Mouse (Mus musculus) spleen, postnatal 36 days (tissue): ENCODE results near the gene Slc23a2.

Experiments
- DNase-seq, 2 experiments: peaks; one replicate each; pipeline ENCODE4 v3.0.0; 2022; ENCODE audit warnings: low spot score in 2 of 2, mixed read lengths in 1 of 2

Slc23a2 gene

DNA sequence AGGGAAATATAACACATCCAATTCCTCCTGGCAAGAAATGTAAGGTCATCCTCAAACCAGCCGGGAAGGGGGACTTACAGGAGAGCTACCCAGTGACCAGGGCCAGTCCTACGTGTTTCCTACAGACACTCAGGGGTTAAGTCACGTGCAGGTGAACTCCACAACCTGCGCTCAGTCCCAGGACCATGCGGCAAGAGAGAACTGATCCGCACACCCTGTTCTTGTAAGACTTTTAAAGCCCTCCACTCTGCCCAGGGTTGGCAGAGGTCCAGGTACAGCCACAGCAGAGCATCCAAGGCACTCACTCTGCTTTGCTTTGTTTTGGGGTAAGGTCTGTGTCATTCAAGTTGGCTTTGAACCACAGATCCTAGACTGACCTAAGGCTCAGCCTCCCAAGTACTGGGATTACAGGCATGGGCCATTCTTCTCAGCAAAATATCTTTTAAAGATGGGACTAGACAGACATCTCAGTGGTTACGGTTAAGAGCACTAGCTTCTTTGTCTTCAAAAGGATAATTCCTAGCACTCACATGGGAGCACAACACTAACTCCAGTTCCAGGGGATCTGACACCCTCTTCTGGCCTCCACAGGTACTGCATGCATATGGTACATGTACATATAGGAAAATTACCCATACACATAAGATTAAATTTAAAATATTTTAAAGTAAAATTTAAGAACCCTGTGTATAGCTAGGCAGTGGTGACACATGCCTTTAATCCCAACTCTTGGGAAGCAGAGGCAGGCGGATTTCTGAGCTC is 8.9 kb downstream of the Slc23a2 start:
- DNase-seq, result no peak

DNA sequence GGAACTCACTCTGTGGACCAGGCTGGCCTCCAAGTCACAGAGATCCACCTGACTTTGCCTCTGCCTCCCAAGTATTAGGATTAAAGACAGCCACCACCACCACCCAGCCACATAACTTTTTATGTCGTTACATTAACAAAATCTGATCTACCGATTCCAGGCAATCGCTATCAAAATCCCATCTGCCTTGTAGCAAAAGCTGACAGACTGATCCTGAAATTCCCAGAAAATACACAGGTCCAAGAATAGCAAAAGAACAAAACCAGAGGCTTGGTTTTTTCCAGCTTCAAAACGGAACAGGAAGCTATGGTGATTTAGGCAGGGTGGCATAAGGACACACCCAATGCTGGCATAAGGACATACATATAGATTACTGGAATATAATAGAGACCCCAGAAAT is 10.2 kb downstream of the Slc23a2 start:
- no peak for DNase-seq

DNA sequence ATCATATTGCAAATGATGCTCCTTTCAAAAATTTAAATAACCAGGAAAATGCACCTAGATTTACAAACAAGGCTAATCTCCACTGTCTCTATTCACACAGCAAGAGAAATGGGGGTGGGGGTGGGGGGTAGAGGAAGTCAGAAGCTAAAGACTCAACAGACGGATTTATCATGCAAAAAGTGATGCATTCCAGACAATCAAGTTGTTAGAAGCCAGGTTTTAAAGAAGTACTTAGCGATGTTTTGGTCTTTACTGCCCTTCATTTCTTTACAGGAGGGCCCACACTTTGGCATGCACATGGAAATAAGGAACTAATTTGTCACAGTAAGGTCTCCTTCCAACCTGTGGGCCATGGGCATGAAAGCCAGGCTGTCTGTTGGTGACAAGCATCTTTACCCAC is 11.5 kb downstream of the Slc23a2 start:
- no peak for DNase-seq

DNA sequence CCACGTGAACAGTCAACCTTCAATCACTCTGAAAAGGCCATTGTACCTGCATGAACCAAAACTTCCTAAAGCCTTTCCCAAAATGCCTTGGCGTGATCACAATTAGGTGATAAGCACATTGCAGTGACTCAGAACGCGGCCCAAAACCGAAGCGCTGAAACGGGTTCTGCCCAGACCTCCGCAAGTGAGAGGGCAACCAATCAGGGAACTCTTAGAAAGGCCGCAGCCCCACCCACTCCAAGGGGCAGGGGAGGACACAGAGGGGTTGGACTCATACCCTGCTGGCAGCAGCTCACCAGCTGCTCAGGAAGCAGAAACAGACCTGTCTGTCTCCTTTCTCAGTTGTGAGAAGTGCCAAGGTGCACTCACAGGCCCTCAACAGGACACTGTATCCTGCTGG is 13.6 kb downstream of the Slc23a2 start:
- DNase-seq, result peak; percentile 55 to 57

DNA sequence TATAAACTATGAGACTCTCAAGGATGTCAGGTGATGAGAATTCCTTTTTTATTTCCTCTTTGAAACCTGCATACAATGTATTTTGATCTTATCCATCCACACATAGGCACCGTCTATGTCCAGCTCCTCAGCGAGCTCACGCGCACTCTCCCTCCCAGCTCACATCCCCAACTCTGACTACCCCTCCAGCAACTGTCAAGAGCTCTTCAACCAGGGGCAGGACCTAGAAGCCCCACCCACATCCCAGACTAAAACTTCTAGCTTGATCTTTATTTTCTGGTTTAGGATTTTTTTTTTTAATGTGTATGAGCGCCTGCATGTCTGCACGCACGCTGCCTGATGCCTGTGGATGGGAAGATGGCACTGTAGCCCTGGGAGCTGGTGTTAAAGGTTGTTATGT is 14.9 kb downstream of the Slc23a2 start:
- no peak for DNase-seq

DNA sequence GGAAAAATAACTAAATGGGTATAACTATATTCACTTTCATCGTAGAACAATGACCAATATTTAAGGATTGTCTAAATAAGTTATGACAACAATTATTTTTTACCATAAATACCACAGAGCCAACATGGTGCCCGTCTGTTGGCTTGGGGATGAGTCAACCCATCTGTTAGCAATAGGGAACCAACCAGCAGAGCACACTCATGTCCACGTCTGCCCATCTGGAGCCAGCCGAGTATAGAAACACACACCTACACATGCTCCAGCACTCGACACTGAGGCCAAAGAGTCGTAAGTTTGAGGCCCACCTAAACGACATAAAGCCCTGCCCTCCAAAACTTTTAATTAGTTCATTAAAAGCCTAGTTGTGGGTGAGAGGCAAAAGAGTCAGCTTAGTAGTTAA is 15.7 kb downstream of the Slc23a2 start:
- no peak for DNase-seq

DNA sequence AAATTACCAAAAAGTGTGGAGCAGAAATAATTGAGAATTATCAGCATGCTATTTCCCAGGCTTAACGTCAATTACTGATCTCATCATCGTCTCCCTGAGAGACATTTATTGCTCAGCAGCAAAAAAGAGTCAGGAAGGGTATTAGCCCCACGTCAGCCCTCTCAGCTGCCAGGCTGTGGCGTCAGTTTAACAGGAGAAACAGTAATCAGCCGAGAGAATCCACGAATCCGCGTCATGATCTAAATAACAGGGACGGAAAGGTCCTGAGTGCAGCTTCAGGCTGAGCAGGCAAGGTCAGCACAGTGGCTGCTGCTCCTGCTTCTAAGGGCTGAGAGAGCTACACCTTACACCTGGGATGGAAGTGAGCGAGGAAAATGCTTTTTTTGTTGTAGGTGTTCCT is 17.0 kb downstream of the Slc23a2 start:
- no peak for DNase-seq

DNA sequence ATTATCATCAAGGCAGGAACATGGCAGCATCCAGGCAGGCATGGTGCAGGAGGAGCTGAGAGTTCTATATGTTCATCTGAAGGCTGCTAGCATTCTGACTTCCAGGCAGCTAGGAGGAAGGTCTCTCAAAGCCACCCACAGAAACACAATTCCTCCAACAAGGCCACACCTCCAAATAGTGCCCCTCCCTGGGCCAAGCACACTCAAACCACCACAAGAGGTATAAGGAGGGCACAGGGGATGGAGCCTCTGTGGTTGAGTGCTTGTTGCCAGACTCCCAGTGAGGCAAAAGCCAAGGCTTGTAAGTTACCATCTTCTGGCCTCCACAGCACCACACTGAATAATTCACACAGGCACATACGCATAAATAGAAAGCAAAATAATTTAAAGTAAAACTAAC is 18.6 kb downstream of the Slc23a2 start:
- DNase-seq, result no peak

DNA sequence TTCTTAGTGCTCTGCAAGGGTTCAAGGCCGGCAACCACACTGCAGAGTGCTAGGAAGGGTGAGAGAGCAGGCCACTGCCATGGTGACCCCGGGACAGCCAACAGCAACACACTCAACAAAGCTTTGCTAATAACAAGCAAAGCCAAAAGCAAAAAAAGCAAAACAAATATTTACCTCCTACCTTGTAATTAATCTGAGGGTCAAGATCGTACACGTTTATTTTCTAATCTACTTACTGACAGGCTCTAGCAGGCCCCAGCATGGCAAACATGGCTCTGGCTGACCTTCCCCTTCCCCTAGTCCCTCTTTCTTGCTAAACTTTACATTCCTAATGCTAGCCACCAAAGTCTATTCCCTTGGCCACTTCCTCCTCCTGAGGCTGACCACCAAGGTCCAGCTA is 21.8 kb downstream of the Slc23a2 start:
- no peak for DNase-seq

DNA sequence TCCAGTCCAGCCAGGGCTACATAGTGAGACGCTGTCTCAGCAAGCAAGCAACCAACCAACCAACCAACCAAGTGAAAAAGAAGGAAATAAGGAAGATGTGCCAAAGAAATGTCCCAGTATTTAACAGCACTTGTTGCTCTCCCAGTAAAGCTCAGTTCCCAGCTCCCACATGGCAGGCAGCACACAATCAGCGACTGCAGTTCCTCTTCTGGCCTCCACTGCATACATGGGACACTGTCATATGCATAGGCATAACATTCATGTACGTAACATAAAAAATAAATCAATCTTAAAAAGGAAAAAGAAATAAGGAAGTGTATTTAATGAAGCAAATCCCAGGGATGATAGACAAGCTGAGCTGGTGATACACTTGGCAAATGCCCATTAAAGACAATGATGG is 23.9 kb downstream of the Slc23a2 start:
- no peak for DNase-seq

DNA sequence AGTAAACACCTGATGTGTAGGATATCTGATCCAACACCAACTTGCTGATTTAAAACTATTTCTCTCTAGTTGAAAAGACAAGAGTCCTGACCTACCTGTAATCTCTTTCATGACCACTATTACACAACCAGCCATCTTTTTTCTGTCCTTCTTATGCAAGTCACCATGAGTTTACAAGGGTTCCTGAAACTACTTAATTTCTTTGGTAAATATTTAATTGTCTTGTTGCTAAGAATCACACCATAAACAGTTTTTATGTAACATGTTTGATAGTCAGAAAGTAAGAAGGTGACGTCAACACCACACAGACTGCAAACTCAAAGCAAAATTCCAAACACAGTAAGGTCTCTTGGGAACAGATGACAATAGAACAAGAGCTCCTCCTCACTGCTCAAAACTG is 26.3 kb downstream of the Slc23a2 start:
- DNase-seq, result no peak

DNA sequence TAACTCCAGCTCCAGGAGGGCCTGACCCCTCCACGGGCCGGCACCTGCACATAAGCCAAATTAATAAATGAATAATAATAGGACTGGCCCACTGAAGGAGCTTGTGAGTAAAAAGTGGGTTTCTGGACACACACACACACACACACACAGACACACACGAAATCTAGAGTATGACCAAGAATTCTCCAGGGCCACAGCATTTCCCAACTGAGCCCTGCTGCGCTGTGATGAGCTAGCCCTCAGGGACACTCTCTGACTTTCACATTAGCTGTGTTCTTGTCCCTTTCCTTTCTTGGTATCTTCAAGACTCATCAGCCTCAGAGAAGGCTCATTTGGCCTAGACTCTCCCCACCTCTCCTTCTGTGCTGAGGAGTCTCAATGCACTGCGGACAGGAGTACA is 29.0 kb downstream of the Slc23a2 start:
- no peak for DNase-seq

DNA sequence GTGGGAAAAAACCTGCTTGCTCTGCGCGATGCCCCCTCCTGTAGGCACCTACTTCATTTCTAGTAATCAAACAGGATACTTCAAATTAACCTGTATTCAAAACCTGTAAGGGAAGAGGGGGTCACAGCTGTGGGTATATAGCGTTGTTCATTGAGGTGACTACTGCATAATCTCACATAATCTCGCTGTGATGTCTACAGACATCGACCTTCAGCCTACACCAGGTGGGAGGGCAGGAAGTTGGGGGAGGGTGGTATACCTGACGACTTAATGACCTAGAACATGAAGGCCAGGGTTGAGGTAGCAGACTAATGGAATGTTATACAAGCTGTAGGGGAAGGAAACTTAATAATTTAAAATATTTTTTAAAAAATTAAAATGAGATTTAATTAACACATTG is 29.6 kb downstream of the Slc23a2 start:
- no peak for DNase-seq

DNA sequence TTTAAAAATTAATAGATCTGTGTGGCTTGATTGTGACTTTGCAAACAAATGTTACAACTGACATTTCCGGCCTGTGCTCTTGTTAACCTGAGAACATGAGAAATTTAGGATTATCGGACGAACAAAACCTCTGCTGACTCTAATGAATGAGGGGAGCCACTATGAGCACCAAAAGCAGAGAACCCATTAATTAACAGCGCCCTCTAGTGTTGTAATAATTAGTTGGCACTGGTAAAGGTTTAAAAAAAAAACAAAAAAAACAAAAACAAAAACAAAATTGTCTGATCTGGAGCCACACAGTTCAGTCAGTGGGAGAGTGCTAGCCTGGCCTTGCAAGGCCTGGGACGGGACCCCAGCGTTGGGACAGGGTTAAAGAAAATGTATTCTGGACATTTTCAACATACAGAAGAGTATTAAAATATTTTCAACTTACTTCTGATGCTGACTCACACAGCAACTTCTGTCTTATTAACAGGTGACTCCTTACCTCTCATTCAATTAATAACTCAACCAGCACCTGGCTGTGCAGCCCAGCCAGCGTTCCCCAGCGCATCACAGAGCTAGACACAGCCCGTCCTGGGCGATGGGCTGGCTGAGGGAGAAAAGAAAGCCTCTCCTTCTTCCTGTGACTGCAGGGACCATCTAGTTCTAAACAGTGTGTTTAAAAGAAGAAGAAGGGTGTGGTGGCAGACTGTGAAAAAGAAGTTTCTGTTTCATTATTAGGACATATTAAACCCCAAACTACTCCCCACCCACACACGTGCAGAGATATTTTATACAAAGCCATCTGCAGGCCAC is 30.7 kb downstream of the Slc23a2 start:
- DNase-seq, result peak in 1 of 2 experiments; percentile 14

DNA sequence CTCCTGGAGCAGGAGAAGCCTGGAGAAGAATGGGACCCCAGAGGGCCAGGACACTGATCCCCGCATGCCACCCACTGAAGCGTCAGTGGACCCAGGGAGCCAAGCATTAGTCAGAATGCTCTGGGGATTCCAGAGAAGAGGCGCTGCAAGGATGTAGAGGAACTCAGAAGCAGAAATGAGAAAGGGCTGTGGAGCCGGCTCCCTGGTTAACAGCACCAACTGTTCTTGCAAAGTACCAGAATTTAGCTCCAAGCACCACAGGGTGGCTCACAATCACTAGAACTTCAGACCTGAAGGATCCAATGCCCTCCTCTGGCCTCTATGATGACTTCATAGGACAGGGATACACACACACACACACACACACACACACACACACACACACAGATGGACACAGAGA is 32.6 kb downstream of the Slc23a2 start:
- DNase-seq, result no peak

DNA sequence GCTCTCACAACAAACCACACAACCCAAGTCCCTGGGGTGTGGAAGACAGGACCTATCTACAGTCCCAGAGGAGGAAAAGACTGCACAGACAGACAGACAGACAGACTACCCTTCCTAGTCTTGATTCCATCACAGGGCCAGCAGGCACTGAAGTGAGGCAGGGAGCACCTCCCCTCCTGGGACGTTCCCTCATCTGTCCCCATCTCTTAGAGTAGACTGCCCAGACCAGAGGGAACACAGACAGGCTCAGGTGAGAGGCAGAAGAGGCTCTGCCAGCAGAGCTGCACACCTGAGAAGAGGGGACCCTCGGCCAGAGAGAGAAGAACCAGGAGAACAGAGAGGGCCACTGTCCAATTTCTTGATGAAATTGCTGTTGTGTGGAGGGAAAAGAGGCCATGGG is 33.0 kb downstream of the Slc23a2 start:
- no peak for DNase-seq

DNA sequence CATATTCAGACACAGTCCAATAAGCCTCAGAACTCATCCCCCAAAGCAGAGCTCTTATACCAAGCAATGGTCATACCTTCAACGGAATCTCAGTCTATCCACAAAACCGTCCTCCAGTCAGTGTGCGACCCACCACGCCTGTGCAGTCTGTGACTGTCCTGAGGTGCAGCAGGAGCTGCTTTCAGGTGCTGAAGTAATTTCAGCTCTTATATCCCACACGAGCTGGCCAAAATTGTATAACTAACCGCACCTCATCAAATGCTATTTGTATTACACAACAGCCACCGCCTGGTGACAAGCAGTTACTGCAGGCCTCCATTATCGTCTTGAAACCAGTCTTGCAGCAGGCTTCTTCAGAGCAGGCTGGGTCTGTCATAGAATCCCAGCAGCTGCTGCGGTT is 33.6 kb downstream of the Slc23a2 start:
- peak; percentile 70 to 75 for DNase-seq

DNA sequence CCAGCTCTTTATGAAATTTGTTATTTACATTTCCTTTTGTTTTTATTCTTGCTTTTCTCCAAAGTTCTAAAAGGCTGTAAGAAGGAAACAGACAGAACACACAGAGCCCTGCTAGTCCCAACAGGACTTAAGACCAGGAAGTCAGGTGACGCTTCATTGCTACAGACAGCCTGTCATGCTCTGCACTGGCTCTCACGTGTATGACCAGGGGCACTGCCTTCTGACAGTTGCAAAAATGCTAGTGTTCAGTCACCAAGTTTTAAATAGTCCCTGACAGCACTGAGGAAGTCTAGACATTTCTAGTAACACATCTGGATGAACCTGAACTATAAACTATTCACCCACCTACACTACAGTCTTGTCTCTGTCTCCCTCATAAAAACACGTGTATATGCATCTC is 34.2 kb downstream of the Slc23a2 start:
- peak; percentile 68 to 72 for DNase-seq

DNA sequence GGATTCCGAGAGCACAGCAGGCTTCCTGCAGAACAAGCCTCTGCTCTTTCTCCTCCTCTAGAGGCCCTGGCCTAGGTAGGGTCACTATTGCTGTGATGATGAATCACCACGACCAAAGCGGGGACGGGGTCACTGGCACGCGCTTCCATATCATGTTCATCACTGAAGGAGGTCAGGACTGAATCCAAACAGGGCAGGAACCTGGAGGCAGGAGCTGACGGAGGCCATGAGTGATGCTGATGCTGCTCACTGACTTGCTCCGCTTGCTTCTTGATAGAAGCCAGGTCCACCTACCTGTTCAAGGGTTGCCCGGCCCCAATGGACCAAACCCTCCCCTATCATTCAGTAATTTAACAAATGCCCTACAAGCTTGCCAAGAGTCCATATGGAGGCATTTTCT is 35.9 kb downstream of the Slc23a2 start:
- no peak for DNase-seq

DNA sequence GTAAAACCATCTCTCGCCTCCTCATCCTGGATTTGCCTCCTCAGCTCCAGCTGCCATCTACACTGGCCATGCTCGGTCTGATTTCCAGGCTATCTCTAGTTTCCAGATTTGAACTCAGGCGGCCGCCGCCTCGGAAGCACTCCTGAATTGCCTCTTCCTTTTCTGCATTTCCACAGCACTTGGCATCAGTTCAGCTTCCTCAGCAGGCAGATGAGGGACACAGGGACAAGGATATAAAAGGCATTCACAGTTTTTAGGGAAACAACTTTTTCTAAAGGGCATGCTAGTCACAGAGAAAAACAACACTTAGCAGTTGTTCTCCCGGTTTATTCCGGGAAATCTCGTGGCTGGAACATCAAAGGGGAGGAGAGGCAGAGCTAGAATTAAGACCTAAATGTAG is 37.3 kb downstream of the Slc23a2 start:
- DNase-seq, result no peak

DNA sequence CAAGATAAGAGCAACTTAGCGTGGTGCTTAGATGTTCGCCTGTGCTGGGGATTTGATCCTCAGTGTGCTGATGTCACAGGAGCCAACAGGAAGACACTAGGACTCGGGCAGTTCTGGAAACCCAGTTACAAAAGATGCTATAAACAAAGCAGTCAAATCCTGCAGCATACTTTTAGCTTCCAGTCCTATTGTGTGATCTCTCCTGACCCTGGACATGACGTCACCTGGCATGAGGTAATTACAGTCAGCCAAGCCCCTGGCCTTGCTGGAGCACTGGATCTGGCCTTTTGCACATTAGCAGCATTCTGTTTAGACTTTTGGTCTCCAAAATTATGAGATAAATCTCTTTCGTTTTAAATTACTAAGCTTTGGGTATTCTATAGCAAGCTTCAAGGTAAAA is 38.8 kb downstream of the Slc23a2 start:
- no peak for DNase-seq

DNA sequence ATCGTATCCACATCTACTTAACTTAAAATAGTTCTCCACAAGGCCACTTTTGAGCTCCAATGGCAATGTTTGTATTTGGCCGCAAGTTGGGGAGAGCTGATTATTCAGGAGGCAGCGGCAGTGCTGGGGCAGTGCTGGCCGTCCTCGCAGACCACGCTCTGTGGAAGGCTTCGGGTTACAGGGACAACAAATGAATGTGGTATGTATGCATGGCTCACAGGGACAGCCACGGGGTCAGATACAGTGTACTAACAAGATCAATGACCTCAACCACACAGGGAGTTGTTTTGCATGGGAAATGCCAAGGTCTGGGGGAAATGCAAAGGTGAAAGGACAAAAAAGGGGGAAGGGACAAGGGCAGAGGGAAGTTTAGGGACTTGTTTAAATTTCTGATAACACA is 41.6 kb downstream of the Slc23a2 start:
- no peak for DNase-seq

DNA sequence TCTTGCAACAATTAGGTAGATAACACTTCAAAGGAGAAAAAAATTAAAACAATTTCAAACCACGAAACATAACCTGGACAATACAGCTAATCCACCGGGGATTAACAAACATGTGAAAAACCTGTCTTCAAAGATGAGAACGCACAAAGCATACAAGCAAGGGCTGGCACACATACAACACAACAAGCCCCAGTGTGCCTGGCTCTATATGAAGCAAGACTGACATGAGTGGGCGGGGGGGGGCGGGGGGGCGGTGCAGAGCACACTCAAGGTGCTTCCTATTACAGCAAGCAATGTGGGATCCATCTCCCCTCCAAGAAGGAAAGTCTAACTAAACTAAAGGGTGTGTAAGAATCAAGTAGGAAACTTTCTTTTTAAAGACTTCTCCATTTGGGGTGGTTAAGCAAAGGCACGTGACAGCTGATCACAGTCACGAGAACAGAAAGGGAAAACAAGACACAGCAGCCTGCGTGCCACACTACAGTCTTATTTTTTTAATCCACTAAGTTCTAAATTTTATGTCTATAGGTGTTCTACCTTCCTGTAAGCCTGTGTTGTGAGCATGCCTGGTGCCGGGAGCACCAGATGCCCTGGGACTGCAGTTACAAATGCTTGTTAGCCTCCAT is 42.3 kb downstream of the Slc23a2 start:
- DNase-seq, result peak; percentile 59 to 68
